10 mouse cellular contexts compared by ENCODE assay signal in the genomic region with DNA sequence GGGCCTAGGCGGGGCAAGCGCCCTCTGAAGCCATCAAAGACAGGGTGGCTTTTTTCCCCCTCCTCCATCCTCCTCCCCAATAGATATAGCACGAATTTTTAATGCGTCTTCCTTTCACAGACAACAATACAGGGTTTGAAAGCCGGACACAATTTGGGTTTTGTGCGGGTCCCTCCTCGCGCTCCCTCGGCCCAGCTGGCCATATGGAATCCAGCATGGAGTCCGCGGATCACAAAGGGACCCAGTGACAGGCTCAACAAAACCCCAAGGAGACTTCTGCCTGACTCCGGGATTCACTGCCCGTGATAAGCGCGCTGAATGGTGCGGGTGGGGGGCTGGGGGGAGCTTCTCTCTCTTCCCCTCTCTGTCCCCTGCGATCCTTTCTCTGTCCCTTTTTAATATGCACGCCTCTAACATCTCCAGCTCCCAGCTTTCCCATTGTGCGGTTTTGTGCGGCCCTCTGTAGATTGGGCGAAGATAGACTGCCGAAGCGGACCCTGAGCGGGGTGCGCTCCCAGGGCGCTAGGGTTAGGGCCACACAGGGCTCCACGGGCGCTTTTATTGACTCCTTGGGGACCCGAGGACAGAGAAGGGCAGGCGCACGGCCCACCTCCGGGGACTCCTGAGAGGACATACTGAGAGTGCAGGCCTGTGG. TPM values are rescaled to one million over a fixed set of nuclear protein-coding genes. Genes with fewer than 3 reads are reported as not detected.
A peak's percentile ranks its signal among the peaks of the same experiment; 100 is the strongest.
DNase-seq lines count a peak whose midpoint lies in the region; ATAC-seq and TF ChIP-seq lines count a peak whose summit lies in the region.
"Had no signal": no experiment of that assay in that cellular context is flagged by ENCODE, and none has a peak within 500 bp of the region (broad histone marks: within the 10 kb centered on the region; RNA-seq: fewer than 3 reads in every experiment).

No protein-coding gene starts in this region.

- whole genome bisulfite sequencing in cerebellum, adult 2 months, result 11% methylated on average over 32 of the region's 32 CpGs
- WGBS in hindbrain, embryonic 11.5 days, result under 1% methylated on average over 32 of the region's 32 CpGs
- WGBS in midbrain, embryonic 10.5 days, result 1% methylated on average over 32 of the region's 32 CpGs

- no peak for TF ChIP-seq POLR2A in cerebellum, adult 2 months (IDR thresholded peaks at IDR 0.05; ENCODE audit: borderline replicate concordance, insufficient read depth, low read length)

- no peaks in the 10 kb centered on the region for H3K4me1 ChIP-seq in cerebellum, adult 2 months (ENCODE audit: control insufficient read depth, insufficient read depth, low read length)
- peaks cover 5% of the 10 kb centered on the region; the same call in 1 of the 2 replicates for H3K4me1 ChIP-seq in hindbrain, embryonic 11.5 days (replicated peaks; ENCODE audit: control insufficient read depth, insufficient read depth, low read length)
- peaks cover 60% of the 10 kb centered on the region for H3K4me1 ChIP-seq in midbrain, embryonic 10.5 days

- DNase-seq in cerebellum, adult 2 months, result peak in 1 of 2 experiments; percentile 53
- DNase-seq in cerebellum, postnatal 4 days (ENCODE audit: low spot score in 2 of 2), result no peak
- DNase-seq in ZHBTc4 (ENCODE audit: low read depth, low spot score), result peak; percentile 34
- DNase-seq in hindbrain, embryonic 11.5 days (ENCODE audit: low spot score), result peak; percentile 78
- peak; percentile 81 for DNase-seq in midbrain, embryonic 10.5 days (ENCODE audit: low spot score)
- DNase-seq in ovary, adult 18-20 months (ENCODE audit: low spot score), result no peak
- no peak for DNase-seq in urinary bladder, postnatal 25 days (ENCODE audit: low spot score)
- DNase-seq in spleen, postnatal 10 days (ENCODE audit: low spot score in 2 of 2), result no peak

- ATAC-seq in hindbrain, embryonic 11.5 days (ENCODE audit: low FRiP score), result peak; percentile 80
- ATAC-seq: Patski had no signal

- H3K4me3 ChIP-seq in cerebellum, adult 2 months (replicated peaks; ENCODE audit: insufficient read depth, low read depth, low read length), result no peak overlapping the region
- no peak overlapping the region for H3K4me3 ChIP-seq in hindbrain, embryonic 11.5 days (ENCODE audit: low read depth, low read length)
- H3K4me3 ChIP-seq in midbrain, embryonic 10.5 days, result peak overlapping the region; percentile 53

- no peak for TF ChIP-seq CTCF in cerebellum, adult 2 months (IDR thresholded peaks at IDR 0.05; ENCODE audit: borderline replicate concordance, insufficient read depth, low read depth, low read length)

- H3K27ac ChIP-seq in cerebellum, adult 2 months (ENCODE audit: insufficient read depth, low read length), result peak overlapping the region; percentile 49; the same call in 1 of the 2 replicates
- 0 out of 2 replicates have a peak overlapping the region, but pooled peaks have one; percentile 37 for H3K27ac ChIP-seq in hindbrain, embryonic 11.5 days (ENCODE audit: low read depth, low read length)
- peak overlapping the region; percentile 83 for H3K27ac ChIP-seq in midbrain, embryonic 10.5 days (replicated peaks)

- no peak overlapping the region for H3K9ac ChIP-seq in hindbrain, embryonic 11.5 days (ENCODE audit: low read depth, low read length)

- H3K4me2 ChIP-seq in hindbrain, embryonic 11.5 days (replicated peaks; ENCODE audit: low read depth, low read length), result peak overlapping the region; percentile 14

- H3K27me3 ChIP-seq in cerebellum, adult 2 months (ENCODE audit: control insufficient read depth, insufficient read depth, low read length), result peaks cover 4% of the 10 kb centered on the region; the same call in 1 of the 2 replicates
- H3K27me3 ChIP-seq in hindbrain, embryonic 11.5 days (ENCODE audit: control insufficient read depth, insufficient read depth, low read length), result peaks cover 82% of the 10 kb centered on the region
- peaks cover 100% of the 10 kb centered on the region for H3K27me3 ChIP-seq in midbrain, embryonic 10.5 days (ENCODE audit: low read depth, poor library complexity, severe bottlenecking)

- H3K36me3 ChIP-seq in hindbrain, embryonic 11.5 days (ENCODE audit: control insufficient read depth, insufficient read depth, low read length), result no peaks in the 10 kb centered on the region
- no peaks in the 10 kb centered on the region for H3K36me3 ChIP-seq in midbrain, embryonic 10.5 days

- no peaks in the 10 kb centered on the region for H3K9me3 ChIP-seq in hindbrain, embryonic 11.5 days (ENCODE audit: control insufficient read depth, low read length)
- no peaks in the 10 kb centered on the region for H3K9me3 ChIP-seq in midbrain, embryonic 10.5 days (replicated peaks)

RNA-seq across cellular contexts. Expression of gene Nkx2-2, which starts 13.3 kb away (rescaled TPM):
- 13.1 and 14.0 TPM in 2 replicates for polyA plus RNA-seq in cerebellum, adult 2 months (2012; rRNA removed)
- 3.4 and 5.7 TPM in 2 replicates for polyA plus RNA-seq in hindbrain, embryonic 11.5 days (2014; fragmentation: Nextera tagmentation; extraction: Ambion mirVana)
- 9.2 and 11.2 TPM in 2 replicates for polyA plus RNA-seq in midbrain, embryonic 10.5 days (2016; fragmentation: Nextera tagmentation; extraction: Ambion mirVana)
- polyA plus RNA-seq: lung, embryonic 16.5 days; Patski had no signal

Comparison
In these comparisons a context has a peak if more than half of its experiments do, and no peak if none do; other contexts are left out.
1. DNase-seq: peak in ZHBTc4 (single experiment), hindbrain, embryonic 11.5 days (single experiment) and midbrain, embryonic 10.5 days (single experiment); none in cerebellum, postnatal 4 days (0 of 2), ovary, adult 18-20 months (single experiment), urinary bladder, postnatal 25 days (single experiment) and spleen, postnatal 10 days (0 of 2).
2. Peak in every context shown above with its lines, with median percentiles within 50 percentile points of each other: H3K27ac ChIP-seq.